24 mouse cellular contexts compared by ENCODE assay signal in the genomic region with DNA sequence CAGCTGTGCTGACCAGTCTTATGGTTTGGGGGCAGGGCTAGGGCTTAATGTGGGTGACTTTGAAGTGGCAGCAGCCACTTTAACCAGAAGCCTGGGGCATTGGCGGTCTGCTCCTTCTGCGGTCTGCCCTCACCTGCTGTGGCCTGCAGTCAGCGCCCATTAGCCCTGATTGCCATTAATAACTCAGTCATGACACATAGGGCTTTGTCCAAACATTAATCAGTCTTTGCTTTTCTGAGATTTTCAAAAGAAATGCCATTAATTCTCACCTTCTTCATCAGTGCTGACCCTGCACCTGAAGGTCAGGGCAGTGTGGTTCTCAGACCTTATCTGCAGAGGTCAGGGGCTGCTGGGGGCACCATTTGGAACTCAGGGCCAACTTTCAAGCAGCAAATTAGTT.
DNase-seq lines count a peak whose midpoint lies in the region.
"Had no signal": no experiment of that assay in that cellular context is flagged by ENCODE, and none has a peak within 500 bp of the region (broad histone marks: within the 10 kb centered on the region; RNA-seq: fewer than 3 reads in every experiment).

No protein-coding gene starts in this region.

- no peak overlapping the region for H3K27ac ChIP-seq in heart, embryonic 10.5 days
- H3K27ac ChIP-seq: forebrain, embryonic 15.5 days; heart, embryonic 15.5 days; hindbrain, embryonic 12.5 days; hindbrain, embryonic 15.5 days had no signal

- WGBS in heart, embryonic 10.5 days: 61% methylated on average over 3 of the region's 3 CpGs

- peaks cover 24% of the 10 kb centered on the region for H3K4me1 ChIP-seq in heart, embryonic 10.5 days
- H3K4me1 ChIP-seq: forebrain, embryonic 15.5 days; hindbrain, embryonic 12.5 days had no signal

- intact Hi-C loops in heart, postnatal 25 days (cut with DNase I): no loop called here
- intact Hi-C loops in left cerebral cortex, postnatal 36 days (cut with DNase I): no loop called here

- H3K27me3 ChIP-seq in heart, embryonic 10.5 days (ENCODE audit: insufficient read depth, poor library complexity, severe bottlenecking): no peaks in the 10 kb centered on the region
- H3K27me3 ChIP-seq: forebrain, embryonic 15.5 days; heart, embryonic 12.5 days; heart, embryonic 15.5 days; hindbrain, embryonic 12.5 days; hindbrain, embryonic 15.5 days had no signal

- peak; percentile 7 for DNase-seq in embryo, embryonic 10.5 days (ENCODE audit: low spot score)
- no peak for DNase-seq in embryo, embryonic 9.5 days (ENCODE audit: extremely low spot score)
- DNase-seq in heart, embryonic 10.5 days (ENCODE audit: low spot score): peak; percentile 61
- DNase-seq in heart, postnatal 25 days (ENCODE audit: low spot score): no peak
- peak; percentile 76 for DNase-seq in Muller cell, postnatal 12 days (ENCODE audit: inconsistent ontology term)
- DNase-seq in forelimb bud, embryonic 11.5 days (ENCODE audit: low read depth, low spot score): peak; percentile 8
- no peak for DNase-seq in left cerebral cortex, postnatal 36 days (ENCODE audit: low spot score in 2 of 2)
- no peak for DNase-seq in right cerebral cortex, postnatal 4 days
- DNase-seq: adrenal gland, adult 2 months; adrenal gland, postnatal 14 days; B cell, adult 2 months; cerebellum, adult 11 months; cerebellum, adult 2 months; cerebellum, adult 9-11 months; cerebellum, postnatal 25 days; gastrocnemius, postnatal 10 days; gastrocnemius, postnatal 36 days; heart, postnatal 10 days had no signal

- H3K36me3 ChIP-seq in heart, embryonic 10.5 days: no peaks in the 10 kb centered on the region
- H3K36me3 ChIP-seq: forebrain, embryonic 15.5 days; G1E; heart, embryonic 12.5 days; heart, embryonic 15.5 days; hindbrain, embryonic 12.5 days; hindbrain, embryonic 15.5 days had no signal

- no peak overlapping the region for H3K4me3 ChIP-seq in heart, embryonic 10.5 days
- H3K4me3 ChIP-seq: forebrain, embryonic 15.5 days; heart, embryonic 12.5 days; heart, embryonic 15.5 days; hindbrain, embryonic 12.5 days; hindbrain, embryonic 15.5 days had no signal

- H3K9me3 ChIP-seq in heart, embryonic 10.5 days: no peaks in the 10 kb centered on the region
- H3K9me3 ChIP-seq: forebrain, embryonic 15.5 days; G1E; heart, embryonic 12.5 days; heart, embryonic 15.5 days; hindbrain, embryonic 12.5 days; hindbrain, embryonic 15.5 days had no signal

Comparison
In these comparisons a context has a peak if more than half of its experiments do, and no peak if none do; other contexts are left out.
1. DNase-seq: peak in embryo, embryonic 10.5 days (single experiment), heart, embryonic 10.5 days (single experiment), Muller cell, postnatal 12 days (single experiment) and forelimb bud, embryonic 11.5 days (single experiment); none in embryo, embryonic 9.5 days (single experiment), heart, postnatal 25 days (single experiment), left cerebral cortex, postnatal 36 days (0 of 2) and right cerebral cortex, postnatal 4 days (single experiment).